ENCODE assay signal across 18 mouse cellular contexts in genomic region chr6:116902371-116902770, GRCm38 (mm10).
DNase-seq lines count a peak whose midpoint lies in the region; ATAC-seq and TF ChIP-seq lines count a peak whose summit lies in the region.
"Had no signal": no experiment of that assay in that cellular context is flagged by ENCODE, and none has a peak within 500 bp of the region (broad histone marks: within the 10 kb centered on the region; RNA-seq: fewer than 3 reads in every experiment).

No protein-coding gene starts in this region.

- DNase-seq in adrenal gland, adult (ENCODE audit: inconsistent age in 2 of 2, low spot score in 1 of 2), result peak; percentile 28 to 83
- DNase-seq in adrenal gland, postnatal 4 days (ENCODE audit: low spot score in 2 of 2), result no peak
- DNase-seq in Patski (ENCODE audit: low read depth, low spot score) (no peak), MN1 (ENCODE audit: low spot score) (no peak)
- peak; percentile 23 for DNase-seq in adrenal gland, postnatal 10 days
- DNase-seq in brain, adult 2 months (ENCODE audit: low read depth, low spot score), result peak; percentile 36
- DNase-seq in spleen, postnatal 4 days (ENCODE audit: low spot score in 2 of 2), result no peak
- DNase-seq in right cerebral cortex, adult 18-20 months, result no peak
- DNase-seq: cerebellum, adult 11-12 months; cerebellum, adult 9-10 months; cerebellum, postnatal 25 days; gastrocnemius, postnatal 10 days; heart, adult 2 months; kidney, adult 8-10 months had no signal

- H3K27me3 ChIP-seq in Patski, result no peaks in the 10 kb centered on the region
- H3K27me3 ChIP-seq: embryonic facial prominence, embryonic 13.5 days; forebrain, embryonic 12.5 days; heart, embryonic 12.5 days; intestine, embryonic 15.5 days had no signal

- CTCF ChIA-PET in Patski (lab: Charles Lee), result interaction anchor here (0.7 kb wide), 1 partner anchor 17 kb away, joined by 3 read pairs; no protein-coding TSS in a partner anchor

- TF ChIP-seq CTCF in Patski (IDR thresholded peaks at IDR 0.05), result no peak

- in situ Hi-C loops in Patski (cut with MboI; ENCODE audit: low pct_unique_long_range_greater_than_20kb), result no loop called here

- peak; percentile 39 for ATAC-seq in Patski
- ATAC-seq: intestine, embryonic 15.5 days had no signal

- POLR2A ChIA-PET in Patski (lab: Charles Lee), result interaction anchor here (0.6 kb wide), 1 partner anchor 101 kb away, joined by 3 read pairs; no protein-coding TSS in a partner anchor

Comparison
In these comparisons a context has a peak if more than half of its experiments do, and no peak if none do; other contexts are left out.
1. DNase-seq: peak in adrenal gland, adult (2 of 2), adrenal gland, postnatal 10 days (single experiment) and brain, adult 2 months (single experiment); none in adrenal gland, postnatal 4 days (0 of 2), Patski (single experiment), spleen, postnatal 4 days (0 of 2), MN1 (single experiment) and right cerebral cortex, adult 18-20 months (single experiment).